Mouse (Mus musculus): ENCODE data around the gene 4930469K13Rik. TPM values are rescaled to one million over a fixed set of nuclear protein-coding genes. Genes with fewer than 3 reads are reported as not detected.

The 4930469K13Rik gene
- polyA plus RNA-seq, 1 experiment from 2014 or later: not detected

- 79% methylated on average over 3 of the region's 3 CpGs for WGBS
- H3K36me3 ChIP-seq (ENCODE audit: control insufficient read depth, insufficient read depth, low read length): no peaks in the 10 kb centered on the region
- no peak overlapping the region for H3K4me2 ChIP-seq (ENCODE audit: low read depth, low read length, severe bottlenecking)
- H3K27ac ChIP-seq (ENCODE audit: low read depth, low read length): no peak overlapping the region
- DNase-seq (ENCODE audit: low spot score) (no peak), ATAC-seq (replicated peaks; ENCODE audit: low FRiP score) (no peak)
- no peaks in the 10 kb centered on the region for H3K27me3 ChIP-seq (ENCODE audit: control insufficient read depth, insufficient read depth, low read length)
- H3K4me1 ChIP-seq (replicated peaks; ENCODE audit: control insufficient read depth, insufficient read depth, low read length): no peaks in the 10 kb centered on the region
- no peak overlapping the region for H3K4me3 ChIP-seq (ENCODE audit: low read depth, low read length)
- no peak overlapping the region for H3K9ac ChIP-seq (ENCODE audit: low read length)
- no peaks in the 10 kb centered on the region for H3K9me3 ChIP-seq (ENCODE audit: control insufficient read depth, low read length)
These were observed 11.3 kb downstream of the 4930469K13Rik start for GRCm38 (mm10) chr11:34087064-34087463.

GRCm38 (mm10) chr11:34086164-34086751, 12.1 kb downstream of the 4930469K13Rik start:
- Histone ChIP-seq H3K27ac (ENCODE audit: low read depth, low read length) (no peak overlapping the region), H3K4me1 (replicated peaks; ENCODE audit: control insufficient read depth, insufficient read depth, low read length) (no peaks in the 10 kb centered on the region), H3K36me3 (ENCODE audit: control insufficient read depth, insufficient read depth, low read length) (no peaks in the 10 kb centered on the region), H3K9ac (ENCODE audit: low read length) (no peak overlapping the region), H3K9me3 (ENCODE audit: control insufficient read depth, low read length) (no peaks in the 10 kb centered on the region), H3K4me3 (ENCODE audit: low read depth, low read length) (no peak overlapping the region), H3K4me2 (ENCODE audit: low read depth, low read length, severe bottlenecking) (no peak overlapping the region), H3K27me3 (ENCODE audit: control insufficient read depth, insufficient read depth, low read length) (no peaks in the 10 kb centered on the region)
- no peak for ATAC-seq (replicated peaks; ENCODE audit: low FRiP score)
- 82% methylated on average over 8 of the region's 8 CpGs for WGBS
- DNase-seq (ENCODE audit: low spot score): no peak

- Histone ChIP-seq H3K36me3 (ENCODE audit: control insufficient read depth, insufficient read depth, low read length) (no peaks in the 10 kb centered on the region), H3K4me1 (replicated peaks; ENCODE audit: control insufficient read depth, insufficient read depth, low read length) (no peaks in the 10 kb centered on the region), H3K27ac (ENCODE audit: low read depth, low read length) (no peak overlapping the region), H3K27me3 (ENCODE audit: control insufficient read depth, insufficient read depth, low read length) (no peaks in the 10 kb centered on the region), H3K9ac (ENCODE audit: low read length) (no peak overlapping the region), H3K4me3 (ENCODE audit: low read depth, low read length) (no peak overlapping the region), H3K4me2 (ENCODE audit: low read depth, low read length, severe bottlenecking) (no peak overlapping the region), H3K9me3 (ENCODE audit: control insufficient read depth, low read length) (no peaks in the 10 kb centered on the region)
- WGBS: 69% methylated on average over 2 of the region's 2 CpGs
- no peak for ATAC-seq (replicated peaks; ENCODE audit: low FRiP score)
- no peak for DNase-seq (ENCODE audit: low spot score)
These were observed 13.7 kb downstream of the 4930469K13Rik start for GRCm38 (mm10) chr11:34084639-34085038.

- Histone ChIP-seq H3K4me2 (ENCODE audit: low read depth, low read length, severe bottlenecking) (no peak overlapping the region), H3K9me3 (ENCODE audit: control insufficient read depth, low read length) (no peaks in the 10 kb centered on the region), H3K27me3 (ENCODE audit: control insufficient read depth, insufficient read depth, low read length) (no peaks in the 10 kb centered on the region), H3K4me3 (ENCODE audit: low read depth, low read length) (no peak overlapping the region), H3K4me1 (replicated peaks; ENCODE audit: control insufficient read depth, insufficient read depth, low read length) (no peaks in the 10 kb centered on the region), H3K36me3 (ENCODE audit: control insufficient read depth, insufficient read depth, low read length) (no peaks in the 10 kb centered on the region), H3K9ac (ENCODE audit: low read length) (no peak overlapping the region), H3K27ac (ENCODE audit: low read depth, low read length) (no peak overlapping the region)
- WGBS: 85% methylated on average over 7 of the region's 7 CpGs
- no peak for ATAC-seq (replicated peaks; ENCODE audit: low FRiP score)
- DNase-seq (ENCODE audit: low spot score): no peak
These were observed 14.6 kb downstream of the 4930469K13Rik start for GRCm38 (mm10) chr11:34083795-34084194.

- no peaks in the 10 kb centered on the region; the same call in 1 of the 2 replicates for H3K27me3 ChIP-seq (ENCODE audit: control insufficient read depth, insufficient read depth, low read length)
- no peaks in the 10 kb centered on the region for H3K4me1 ChIP-seq (replicated peaks; ENCODE audit: control insufficient read depth, insufficient read depth, low read length)
- no peaks in the 10 kb centered on the region for H3K36me3 ChIP-seq (ENCODE audit: control insufficient read depth, insufficient read depth, low read length)
- H3K27ac ChIP-seq (ENCODE audit: low read depth, low read length): no peak overlapping the region
- no peak overlapping the region for H3K4me3 ChIP-seq (ENCODE audit: low read depth, low read length)
- no peak overlapping the region for H3K9ac ChIP-seq (ENCODE audit: low read length)
- no peaks in the 10 kb centered on the region for H3K9me3 ChIP-seq (ENCODE audit: control insufficient read depth, low read length)
- ATAC-seq (replicated peaks; ENCODE audit: low FRiP score) (no peak), DNase-seq (ENCODE audit: low spot score) (no peak)
- H3K4me2 ChIP-seq (ENCODE audit: low read depth, low read length, severe bottlenecking): no peak overlapping the region
- 78% methylated on average over 6 of the region's 6 CpGs for WGBS
These were observed 18.6 kb downstream of the 4930469K13Rik start for GRCm38 (mm10) chr11:34079542-34080464.

GRCm38 (mm10) chr11:34078581-34078980, 19.8 kb downstream of the 4930469K13Rik start:
- H3K4me2 ChIP-seq (ENCODE audit: low read depth, low read length, severe bottlenecking): no peak overlapping the region

GRCm38 (mm10) chr11:34077870-34078269, 20.5 kb downstream of the 4930469K13Rik start:
- Histone ChIP-seq H3K4me2 (ENCODE audit: low read depth, low read length, severe bottlenecking) (no peak overlapping the region), H3K27ac (ENCODE audit: low read depth, low read length) (no peak overlapping the region), H3K36me3 (ENCODE audit: control insufficient read depth, insufficient read depth, low read length) (no peaks in the 10 kb centered on the region), H3K9ac (ENCODE audit: low read length) (no peak overlapping the region), H3K4me1 (replicated peaks; ENCODE audit: control insufficient read depth, insufficient read depth, low read length) (no peaks in the 10 kb centered on the region), H3K9me3 (ENCODE audit: control insufficient read depth, low read length) (no peaks in the 10 kb centered on the region), H3K4me3 (ENCODE audit: low read depth, low read length) (no peak overlapping the region), H3K27me3 (ENCODE audit: control insufficient read depth, insufficient read depth, low read length) (peaks cover 3% of the 10 kb centered on the region; the same call in 1 of the 2 replicates)
- WGBS: 88% methylated on average over 2 of the region's 2 CpGs
- ATAC-seq (replicated peaks; ENCODE audit: low FRiP score) (no peak), DNase-seq (ENCODE audit: low spot score) (no peak)

More at GRCm38 (mm10) chr11:34078581-34078980, 19.8 kb downstream of the 4930469K13Rik start:
- WGBS: 89% methylated on average over 7 of the region's 7 CpGs
- no peaks in the 10 kb centered on the region for H3K36me3 ChIP-seq (ENCODE audit: control insufficient read depth, insufficient read depth, low read length)
- H3K27me3 ChIP-seq (ENCODE audit: control insufficient read depth, insufficient read depth, low read length): peaks cover 3% of the 10 kb centered on the region; the same call in 1 of the 2 replicates
- H3K27ac ChIP-seq (ENCODE audit: low read depth, low read length): no peak overlapping the region
- H3K4me1 ChIP-seq (replicated peaks; ENCODE audit: control insufficient read depth, insufficient read depth, low read length): no peaks in the 10 kb centered on the region
- ATAC-seq (replicated peaks; ENCODE audit: low FRiP score) (no peak), DNase-seq (ENCODE audit: low spot score) (no peak)
- H3K4me3 ChIP-seq (ENCODE audit: low read depth, low read length): no peak overlapping the region
- H3K9ac ChIP-seq (ENCODE audit: low read length): no peak overlapping the region
- no peaks in the 10 kb centered on the region for H3K9me3 ChIP-seq (ENCODE audit: control insufficient read depth, low read length)

GRCm38 (mm10) chr11:34073776-34074175, 24.6 kb downstream of the 4930469K13Rik start:
- 14% methylated on average over 15 of the region's 15 CpGs for WGBS
- Histone ChIP-seq H3K4me2 (ENCODE audit: low read depth, low read length, severe bottlenecking) (no peak overlapping the region), H3K9ac (ENCODE audit: low read length) (no peak overlapping the region), H3K27me3 (ENCODE audit: control insufficient read depth, insufficient read depth, low read length) (peaks cover 3% of the 10 kb centered on the region; the same call in 1 of the 2 replicates), H3K27ac (ENCODE audit: low read depth, low read length) (no peak overlapping the region), H3K4me1 (replicated peaks; ENCODE audit: control insufficient read depth, insufficient read depth, low read length) (no peaks in the 10 kb centered on the region), H3K36me3 (ENCODE audit: control insufficient read depth, insufficient read depth, low read length) (no peaks in the 10 kb centered on the region), H3K4me3 (ENCODE audit: low read depth, low read length) (no peak overlapping the region), H3K9me3 (ENCODE audit: control insufficient read depth, low read length) (no peaks in the 10 kb centered on the region)
- peak; percentile 18; the same call in 1 of the 2 replicates for ATAC-seq (replicated peaks; ENCODE audit: low FRiP score)
- DNase-seq (ENCODE audit: low spot score): peak; percentile 84
